In genomic region chr7:19073504-19073903, GRCm38 (mm10) we compare ENCODE assay signal across 11 mouse cellular contexts. TPM values are rescaled to one million over a fixed set of nuclear protein-coding genes. Genes with fewer than 3 reads are reported as not detected.
A peak's percentile ranks its signal among the peaks of the same experiment; 100 is the strongest.
DNase-seq lines count a peak whose midpoint lies in the region; ATAC-seq and TF ChIP-seq lines count a peak whose summit lies in the region.
"Had no signal": no experiment of that assay in that cellular context is flagged by ENCODE, and none has a peak within 500 bp of the region (broad histone marks: within the 10 kb centered on the region; RNA-seq: fewer than 3 reads in every experiment).

No protein-coding gene starts in this region.

- peak; percentile 61 for TF ChIP-seq CTCF in midbrain, postnatal 0 days (IDR thresholded peaks at IDR 0.05)
- TF ChIP-seq CTCF in bone marrow macrophage, adult 2 months (IDR thresholded peaks at IDR 0.05; ENCODE audit: low read depth, low read length): peak; percentile 80
- peak; percentile 92 for TF ChIP-seq CTCF in testis, adult 2 months (IDR thresholded peaks at IDR 0.05; ENCODE audit: control insufficient read depth, insufficient read depth, insufficient replicate concordance, low read depth, low read length)

- peaks cover 7% of the 10 kb centered on the region; the same call in 1 of the 2 replicates for H3K36me3 ChIP-seq in forebrain, embryonic 11.5 days (ENCODE audit: control insufficient read depth, insufficient read depth, low read length)
- H3K36me3 ChIP-seq in forebrain, embryonic 16.5 days (ENCODE audit: control insufficient read depth, insufficient read depth): peaks cover 4% of the 10 kb centered on the region
- peaks cover 3% of the 10 kb centered on the region; the same call in 1 of the 2 replicates for H3K36me3 ChIP-seq in midbrain, postnatal 0 days (ENCODE audit: insufficient read depth, low read length)
- peaks cover 6% of the 10 kb centered on the region for H3K36me3 ChIP-seq in midbrain, embryonic 15.5 days (replicated peaks)
- no peaks in the 10 kb centered on the region for H3K36me3 ChIP-seq in testis, adult 2 months (ENCODE audit: control insufficient read depth, insufficient read depth, low read length)

- H3K9ac ChIP-seq in forebrain, embryonic 11.5 days (ENCODE audit: low read length): no peak overlapping the region
- no peak overlapping the region for H3K9ac ChIP-seq in forebrain, embryonic 16.5 days (replicated peaks; ENCODE audit: low read depth, low read length)
- no peak overlapping the region for H3K9ac ChIP-seq in midbrain, postnatal 0 days (replicated peaks; ENCODE audit: low read length, poor library complexity, severe bottlenecking)
- H3K9ac ChIP-seq in midbrain, embryonic 15.5 days: no peak overlapping the region

- peaks cover 10% of the 10 kb centered on the region; the same call in 1 of the 2 replicates for H3K4me1 ChIP-seq in forebrain, embryonic 11.5 days (replicated peaks; ENCODE audit: control insufficient read depth, insufficient read depth, low read length)
- H3K4me1 ChIP-seq in forebrain, embryonic 16.5 days (replicated peaks; ENCODE audit: control insufficient read depth, insufficient read depth, low read length): peaks cover 24% of the 10 kb centered on the region
- H3K4me1 ChIP-seq in midbrain, postnatal 0 days (ENCODE audit: insufficient read depth, low read length): peaks cover 5% of the 10 kb centered on the region; the same call in 1 of the 2 replicates
- peaks cover 23% of the 10 kb centered on the region for H3K4me1 ChIP-seq in midbrain, embryonic 15.5 days
- peaks cover 9% of the 10 kb centered on the region for H3K4me1 ChIP-seq in bone marrow macrophage, adult 2 months (ENCODE audit: control insufficient read depth, insufficient read depth, low read length)
- peaks cover 28% of the 10 kb centered on the region for H3K4me1 ChIP-seq in testis, adult 2 months (ENCODE audit: control insufficient read depth, insufficient read depth, low read length)

- TF ChIP-seq POLR2A in bone marrow macrophage, adult 2 months (IDR thresholded peaks at IDR 0.05; ENCODE audit: borderline replicate concordance, low read depth, low read length): no peak
- no peak for TF ChIP-seq POLR2A in testis, adult 2 months (IDR thresholded peaks at IDR 0.05; ENCODE audit: control insufficient read depth, low read depth, low read length)

- H3K27me3 ChIP-seq in forebrain, embryonic 11.5 days (ENCODE audit: control insufficient read depth, insufficient read depth, low read length): no peaks in the 10 kb centered on the region
- no peaks in the 10 kb centered on the region for H3K27me3 ChIP-seq in forebrain, embryonic 16.5 days (replicated peaks; ENCODE audit: control insufficient read depth, insufficient read depth, low read length)
- H3K27me3 ChIP-seq in midbrain, postnatal 0 days (ENCODE audit: insufficient read depth, low read length): no peaks in the 10 kb centered on the region
- H3K27me3 ChIP-seq in midbrain, embryonic 15.5 days (replicated peaks): no peaks in the 10 kb centered on the region
- no peaks in the 10 kb centered on the region for H3K27me3 ChIP-seq in testis, adult 2 months (ENCODE audit: control insufficient read depth, insufficient read depth, low read length)

- no peak overlapping the region for H3K4me3 ChIP-seq in forebrain, embryonic 11.5 days (ENCODE audit: low read depth, low read length)
- no peak overlapping the region for H3K4me3 ChIP-seq in forebrain, embryonic 16.5 days (replicated peaks; ENCODE audit: low read length)
- H3K4me3 ChIP-seq in midbrain, postnatal 0 days (ENCODE audit: low read depth, low read length): no peak overlapping the region
- no peak overlapping the region for H3K4me3 ChIP-seq in midbrain, embryonic 15.5 days
- H3K4me3 ChIP-seq in bone marrow macrophage, adult 2 months (ENCODE audit: insufficient read depth, low read length): no peak overlapping the region
- no peak overlapping the region for H3K4me3 ChIP-seq in testis, adult 2 months (ENCODE audit: control insufficient read depth, low read depth, low read length)

- no peaks in the 10 kb centered on the region for H3K9me3 ChIP-seq in forebrain, embryonic 11.5 days (ENCODE audit: control insufficient read depth, low read length)
- no peaks in the 10 kb centered on the region for H3K9me3 ChIP-seq in forebrain, embryonic 16.5 days (ENCODE audit: control insufficient read depth, low read length)
- H3K9me3 ChIP-seq in midbrain, postnatal 0 days (ENCODE audit: low read length): no peaks in the 10 kb centered on the region
- H3K9me3 ChIP-seq in midbrain, embryonic 15.5 days: no peaks in the 10 kb centered on the region

- 79% methylated on average over 9 of the region's 9 CpGs for WGBS in forebrain, embryonic 11.5 days
- 82% methylated on average over 9 of the region's 9 CpGs for WGBS in forebrain, embryonic 16.5 days
- 81% methylated on average over 9 of the region's 9 CpGs for WGBS in midbrain, postnatal 0 days
- 80% methylated on average over 9 of the region's 9 CpGs for WGBS in midbrain, embryonic 15.5 days

- no peak overlapping the region for H3K4me2 ChIP-seq in forebrain, embryonic 11.5 days (ENCODE audit: low read depth, low read length, severe bottlenecking)
- no peak overlapping the region for H3K4me2 ChIP-seq in forebrain, embryonic 16.5 days (ENCODE audit: low read length)
- no peak overlapping the region for H3K4me2 ChIP-seq in midbrain, postnatal 0 days (ENCODE audit: low read depth, low read length, poor library complexity, severe bottlenecking)
- no peak overlapping the region for H3K4me2 ChIP-seq in midbrain, embryonic 15.5 days

- peak; percentile 74 for DNase-seq in forebrain, embryonic 11.5 days (ENCODE audit: low spot score)
- DNase-seq in midbrain, postnatal 0 days (ENCODE audit: low spot score): no peak
- no peak for DNase-seq in right cerebral cortex, postnatal 36 days (ENCODE audit: low spot score in 2 of 2)
- DNase-seq in MN1 (ENCODE audit: low spot score): no peak

- H3K27ac ChIP-seq in forebrain, embryonic 11.5 days (ENCODE audit: low read depth, low read length): no peak overlapping the region
- H3K27ac ChIP-seq in forebrain, embryonic 16.5 days (ENCODE audit: low read length): no peak overlapping the region
- no peak overlapping the region for H3K27ac ChIP-seq in midbrain, postnatal 0 days (ENCODE audit: low read depth, low read length)
- no peak overlapping the region for H3K27ac ChIP-seq in midbrain, embryonic 15.5 days
- no peak overlapping the region for H3K27ac ChIP-seq in bone marrow macrophage, adult 2 months (ENCODE audit: insufficient read depth, low read depth, low read length)
- no peak overlapping the region for H3K27ac ChIP-seq in testis, adult 2 months (ENCODE audit: control insufficient read depth, insufficient read depth, low read depth, low read length)
- H3K27ac ChIP-seq: macrophage had no signal

- no peak for ATAC-seq in forebrain, embryonic 11.5 days (replicated peaks; ENCODE audit: low FRiP score)
- ATAC-seq in forebrain, embryonic 16.5 days: no peak
- no peak for ATAC-seq in midbrain, postnatal 0 days (ENCODE audit: low FRiP score)
- ATAC-seq in midbrain, embryonic 15.5 days (replicated peaks): no peak
- ATAC-seq: forebrain, embryonic 14.5 days; hindbrain, embryonic 16.5 days had no signal

RNA-seq across cellular contexts. Expression of gene Dmwd, which starts 2.5 kb away (rescaled TPM):
- polyA plus RNA-seq in forebrain, embryonic 11.5 days (2014; fragmentation: Nextera tagmentation; extraction: Ambion mirVana): 20.9 and 25.4 TPM in 2 replicates
- polyA plus RNA-seq in forebrain, embryonic 16.5 days (2015; fragmentation: Nextera tagmentation; extraction: Ambion mirVana): 28.1 and 29.7 TPM in 2 replicates
- total RNA-seq in midbrain, postnatal 0 days (2014; rRNA removed): 134 and 136 TPM in 2 replicates
- polyA plus RNA-seq in midbrain, postnatal 0 days (2015; fragmentation: Nextera tagmentation; extraction: Ambion mirVana): 33.1 and 35.4 TPM in 2 replicates
- polyA plus RNA-seq in midbrain, embryonic 15.5 days (2015; fragmentation: Nextera tagmentation; extraction: Ambion mirVana): 34.2 and 40.9 TPM in 2 replicates
- 1.7 and 2.6 TPM in 2 replicates for polyA plus RNA-seq in bone marrow macrophage, adult 2 months (2012; ENCODE audit: insufficient read depth, insufficient read length, missing spikeins)
- 83.7 and 92.1 TPM in 2 replicates for polyA plus RNA-seq in testis, adult 2 months (2012; rRNA removed)

RNA-seq across cellular contexts. Expression of gene Dmpk, which starts 10.1 kb away (rescaled TPM):
- polyA plus RNA-seq in forebrain, embryonic 11.5 days (2014; fragmentation: Nextera tagmentation; extraction: Ambion mirVana): 12.4 and 13.8 TPM in 2 replicates
- polyA plus RNA-seq in forebrain, embryonic 16.5 days (2015; fragmentation: Nextera tagmentation; extraction: Ambion mirVana): 5.6 and 10.1 TPM in 2 replicates
- total RNA-seq in midbrain, postnatal 0 days (2014; rRNA removed): 12.3 and 32.1 TPM in 2 replicates
- 4.0 and 5.1 TPM in 2 replicates for polyA plus RNA-seq in midbrain, postnatal 0 days (2015; fragmentation: Nextera tagmentation; extraction: Ambion mirVana)
- polyA plus RNA-seq in midbrain, embryonic 15.5 days (2015; fragmentation: Nextera tagmentation; extraction: Ambion mirVana): 10.8 and 13.9 TPM in 2 replicates
- 2.9 and 4.2 TPM in 2 replicates for polyA plus RNA-seq in bone marrow macrophage, adult 2 months (2012; ENCODE audit: insufficient read depth, insufficient read length, missing spikeins)
- 75.3 and 91.2 TPM in 2 replicates for polyA plus RNA-seq in testis, adult 2 months (2012; rRNA removed)

RNA-seq across cellular contexts. Expression of gene Rsph6a, which starts 19.0 kb away (rescaled TPM):
- not detected in 2 replicates for polyA plus RNA-seq in forebrain, embryonic 11.5 days (2014; fragmentation: Nextera tagmentation; extraction: Ambion mirVana)
- polyA plus RNA-seq in forebrain, embryonic 16.5 days (2015; fragmentation: Nextera tagmentation; extraction: Ambion mirVana): 0.09 TPM in 1 of 2 replicates, not detected in the other
- not detected in 2 replicates for total RNA-seq in midbrain, postnatal 0 days (2014; rRNA removed)
- polyA plus RNA-seq in midbrain, postnatal 0 days (2015; fragmentation: Nextera tagmentation; extraction: Ambion mirVana): 0.57 and 0.75 TPM in 2 replicates
- 0.15 and 0.37 TPM in 2 replicates for polyA plus RNA-seq in midbrain, embryonic 15.5 days (2015; fragmentation: Nextera tagmentation; extraction: Ambion mirVana)
- not detected in 2 replicates for polyA plus RNA-seq in bone marrow macrophage, adult 2 months (2012; ENCODE audit: insufficient read depth, insufficient read length, missing spikeins)
- polyA plus RNA-seq in testis, adult 2 months (2012; rRNA removed): 226 and 241 TPM in 2 replicates
- polyA plus RNA-seq: forebrain, embryonic 14.5 days; macrophage had no signal

RNA-seq across cellular contexts. Expression of gene Six5, which starts 20.9 kb away (rescaled TPM):
- polyA plus RNA-seq in forebrain, embryonic 11.5 days (2014; fragmentation: Nextera tagmentation; extraction: Ambion mirVana): 9.9 and 10.8 TPM in 2 replicates
- 1.7 and 2.1 TPM in 2 replicates for polyA plus RNA-seq in forebrain, embryonic 16.5 days (2015; fragmentation: Nextera tagmentation; extraction: Ambion mirVana)
- total RNA-seq in midbrain, postnatal 0 days (2014; rRNA removed): 5.4 and 8.2 TPM in 2 replicates
- 1.2 and 1.4 TPM in 2 replicates for polyA plus RNA-seq in midbrain, postnatal 0 days (2015; fragmentation: Nextera tagmentation; extraction: Ambion mirVana)
- 2.1 and 2.2 TPM in 2 replicates for polyA plus RNA-seq in midbrain, embryonic 15.5 days (2015; fragmentation: Nextera tagmentation; extraction: Ambion mirVana)
- polyA plus RNA-seq in bone marrow macrophage, adult 2 months (2012; ENCODE audit: insufficient read depth, insufficient read length, missing spikeins): 0.36 and 0.44 TPM in 2 replicates
- 3.3 and 3.5 TPM in 2 replicates for polyA plus RNA-seq in testis, adult 2 months (2012; rRNA removed)

RNA-seq across cellular contexts. Expression of gene Gm4969, which starts 44.7 kb away (rescaled TPM):
- polyA plus RNA-seq in forebrain, embryonic 11.5 days (2014; fragmentation: Nextera tagmentation; extraction: Ambion mirVana): 1.2 and 1.4 TPM in 2 replicates
- polyA plus RNA-seq in forebrain, embryonic 16.5 days (2015; fragmentation: Nextera tagmentation; extraction: Ambion mirVana): 3.9 and 4.9 TPM in 2 replicates
- 9.4 and 9.6 TPM in 2 replicates for total RNA-seq in midbrain, postnatal 0 days (2014; rRNA removed)
- 12.7 and 12.9 TPM in 2 replicates for polyA plus RNA-seq in midbrain, postnatal 0 days (2015; fragmentation: Nextera tagmentation; extraction: Ambion mirVana)
- 6.9 and 7.3 TPM in 2 replicates for polyA plus RNA-seq in midbrain, embryonic 15.5 days (2015; fragmentation: Nextera tagmentation; extraction: Ambion mirVana)
- not detected in 2 replicates for polyA plus RNA-seq in bone marrow macrophage, adult 2 months (2012; ENCODE audit: insufficient read depth, insufficient read length, missing spikeins)
- 13.2 and 16.4 TPM in 2 replicates for polyA plus RNA-seq in testis, adult 2 months (2012; rRNA removed)
- polyA plus RNA-seq: macrophage had no signal

Comparison
In these comparisons a context has a peak if more than half of its experiments do, and no peak if none do; other contexts are left out.
1. RNA of gene Rsph6a, which starts 19.0 kb away (polyA plus RNA-seq): 226 to 241 TPM in testis, adult 2 months; 0.57 to 0.75 TPM in midbrain, postnatal 0 days, 0.15 to 0.37 TPM in midbrain, embryonic 15.5 days, not detected in bone marrow macrophage, adult 2 months, 0.09 TPM in forebrain, embryonic 16.5 days and not detected in forebrain, embryonic 11.5 days; every median in the first group is over 100 times any median in the second.
2. Peak in every context shown above with its lines, with median percentiles within 50 percentile points of each other: CTCF ChIP-seq.